Mouse (Mus musculus) heart, postnatal 10 days (tissue): ENCODE results near the gene F3. TPM values are rescaled to one million over a fixed set of nuclear protein-coding genes. Genes with fewer than 3 reads are reported as not detected.

ENCODE experiments used
- total RNA-seq, 2 experiments: library from RNA; stranded (reverse); gene quantifications; 2 replicates each; pipeline ENCODE4 v1.2.3; 2021

Gene F3
- total RNA-seq, 2 experiments from 2014 or later: 15.0 to 16.6 TPM

Other genes starting within 250 kb of the F3 start
- gene Slc44a3, start 191.1 kb upstream of the F3 start, total RNA-seq: under 1 TPM; 0.32 to 0.74 TPM
- not detected for gene 4930432M17Rik, start 52.8 kb upstream of the F3 start, total RNA-seq
- 10 to 100 TPM; 79.9 to 90.2 TPM for gene Abcd3, start 91.8 kb downstream of the F3 start, total RNA-seq
- gene Arhgap29, start 229.0 kb downstream of the F3 start, total RNA-seq: 100 to 1,000 TPM in 1 of 2 experiments, 10 to 100 TPM in 1; 93.7 to 109 TPM